Mouse (Mus musculus) lung, embryonic 16.5 days (tissue): ENCODE results near the gene H2-Q10. TPM values are rescaled to one million over a fixed set of nuclear protein-coding genes. Genes with fewer than 3 reads are reported as not detected.
"Not testable (repeated sequence)": the region's sequence is repeated elsewhere in the genome, so short reads cannot be mapped to it uniquely, and the experiment has no call there.

Experiments used
- ATAC-seq: fragments of 200-750 bp; cut with Nextera tagmentation; 2 replicates; pipeline ENCODE4 v1.8.0; 2017; ENCODE audit warnings: low read depth, mild to moderate bottlenecking, moderate library complexity
- H3K27ac ChIP-seq: fragments of 300-500 bp; sonication (generic); 2 replicates; pipeline ENCODE4 v1.5.1; 2014; ENCODE audit warnings: mild to moderate bottlenecking, control low read depth, low read length
- H3K27me3 ChIP-seq: fragments of 300-500 bp; sonication (generic); 2 replicates; pipeline ENCODE4 v1.6.1; 2014; ENCODE audit warnings: low read depth, low read length, mixed read lengths; ENCODE audit not compliant: control insufficient read depth, insufficient read depth
- H3K36me3 ChIP-seq: fragments of 300-500 bp; sonication (generic); 2 replicates; pipeline ENCODE4 v1.6.1; 2014; ENCODE audit warnings: low read length; ENCODE audit not compliant: control insufficient read depth, insufficient read depth
- H3K4me1 ChIP-seq: fragments of 300-500 bp; sonication (generic); replicated peaks from 2 replicates; pipeline ENCODE4 v1.6.1; 2014; ENCODE audit warnings: low read length, mixed read lengths; ENCODE audit not compliant: control insufficient read depth, insufficient read depth
- H3K4me2 ChIP-seq: fragments of 300-500 bp; sonication (generic); 2 replicates; pipeline ENCODE4 v1.6.1; 2014; ENCODE audit warnings: low read depth, low read length, control low read depth
- H3K4me3 ChIP-seq: fragments of 300-500 bp; sonication (generic); 2 replicates; pipeline ENCODE4 v1.5.1; 2014; ENCODE audit warnings: mild to moderate bottlenecking, low read length, control low read depth
- H3K9ac ChIP-seq: fragments of 300-500 bp; sonication (generic); 2 replicates; pipeline ENCODE4 v1.6.1; 2014; ENCODE audit warnings: low read length, control low read depth
- H3K9me3 ChIP-seq: fragments of 300-500 bp; sonication (generic); 2 replicates; pipeline ENCODE4 v1.6.1; 2016; ENCODE audit warnings: low read length; ENCODE audit not compliant: control insufficient read depth
- WGBS: fragments of 180-500 bp; shearing (Covaris S2); extraction: QIAGEN DNeasy Blood & Tissue Kit; methylation state at CpG from one replicate; pipeline ENCODE4 v1.1.7; 2014; 5-methylcytosine and 5-hydroxymethylcytosine counted together
- polyA plus RNA-seq: library from polyadenylated mRNA; unstranded; fragments of >200 nt; fragmentation: Nextera tagmentation; extraction: Ambion mirVana; gene quantifications from 2 replicates; pipeline ENCODE4 v1.2.1, GENCODE M21; 2015

Gene H2-Q10
- polyA plus RNA-seq, 1 experiment from 2014 or later: 1.3 TPM

GRCm38 (mm10) chr17:35428883-35429282 is 41.0 kb upstream of the H2-Q10 start:
- not testable (repeated sequence) for H3K9me3 ChIP-seq, H3K4me2 ChIP-seq, H3K36me3 ChIP-seq, H3K27ac ChIP-seq, H3K9ac ChIP-seq, H3K4me1 ChIP-seq, ATAC-seq, H3K4me3 ChIP-seq
- peaks cover 11% of the 10 kb centered on the region for H3K27me3 ChIP-seq
- WGBS: 83% methylated on average over 6 of the region's 6 CpGs

GRCm38 (mm10) chr17:35430671-35431070 is 39.2 kb upstream of the H2-Q10 start:
- not testable (repeated sequence) for H3K9me3 ChIP-seq, H3K4me2 ChIP-seq, H3K36me3 ChIP-seq, H3K4me3 ChIP-seq, ATAC-seq, H3K9ac ChIP-seq, H3K27me3 ChIP-seq, H3K4me1 ChIP-seq, H3K27ac ChIP-seq
- 85% methylated on average over 6 of the region's 6 CpGs for WGBS

- ATAC-seq, H3K4me2 ChIP-seq, H3K4me3 ChIP-seq, H3K27ac ChIP-seq, H3K36me3 ChIP-seq, H3K9me3 ChIP-seq, H3K4me1 ChIP-seq, H3K27me3 ChIP-seq, H3K9ac ChIP-seq: not testable (repeated sequence)
- 81% methylated on average over 2 of the region's 3 CpGs for WGBS
Observed at GRCm38 (mm10) chr17:35432167-35432566, 37.7 kb upstream of the H2-Q10 start.

- not testable (repeated sequence) for H3K4me3 ChIP-seq, H3K27me3 ChIP-seq, H3K9me3 ChIP-seq, H3K36me3 ChIP-seq, H3K9ac ChIP-seq, H3K4me2 ChIP-seq, ATAC-seq, H3K27ac ChIP-seq, H3K4me1 ChIP-seq
- 9% methylated on average over 8 of the region's 8 CpGs for WGBS
Observed at GRCm38 (mm10) chr17:35434836-35435235, 35.1 kb upstream of the H2-Q10 start.

- H3K4me1 ChIP-seq, H3K27me3 ChIP-seq, H3K4me3 ChIP-seq, ATAC-seq, H3K27ac ChIP-seq, H3K4me2 ChIP-seq, H3K9me3 ChIP-seq, H3K9ac ChIP-seq, H3K36me3 ChIP-seq: not testable (repeated sequence)
- WGBS: 70% methylated on average over 3 of the region's 3 CpGs
Observed at GRCm38 (mm10) chr17:35435577-35435976, 34.3 kb upstream of the H2-Q10 start.

GRCm38 (mm10) chr17:35437386-35437936 is 32.4 kb upstream of the H2-Q10 start:
- H3K9ac ChIP-seq, H3K4me1 ChIP-seq, ATAC-seq, H3K4me3 ChIP-seq, H3K9me3 ChIP-seq, H3K27ac ChIP-seq, H3K36me3 ChIP-seq, H3K4me2 ChIP-seq, H3K27me3 ChIP-seq: not testable (repeated sequence)
- 43% methylated on average over 1 of the region's 1 CpGs for WGBS

GRCm38 (mm10) chr17:35438395-35438794 is 31.5 kb upstream of the H2-Q10 start:
- not testable (repeated sequence) for H3K9me3 ChIP-seq, H3K9ac ChIP-seq, H3K4me1 ChIP-seq, H3K4me3 ChIP-seq, H3K27me3 ChIP-seq, H3K27ac ChIP-seq, ATAC-seq, H3K36me3 ChIP-seq, H3K4me2 ChIP-seq
- 80% methylated on average over 2 of the region's 3 CpGs for WGBS

GRCm38 (mm10) chr17:35438885-35439284 is 31.0 kb upstream of the H2-Q10 start, which contains the start of gene H2-Q7:
Gene H2-Q7, plus strand, starts transcription at chr17:35439155.
- ATAC-seq: peak; percentile 96
- peak within 1 kb of the TSS; percentile 78 for H3K4me2 ChIP-seq
- whole genome bisulfite sequencing: 3% methylated on average over 14 of the region's 18 CpGs
- H3K9me3 ChIP-seq, H3K4me1 ChIP-seq, H3K27me3 ChIP-seq, H3K27ac ChIP-seq, H3K36me3 ChIP-seq: not testable (repeated sequence)
- H3K4me3 ChIP-seq: peak within 1 kb of the TSS; percentile 50
- H3K9ac ChIP-seq: peak within 1 kb of the TSS; percentile 57

GRCm38 (mm10) chr17:35439295-35439747 is 30.6 kb upstream of the H2-Q10 start:
- H3K36me3 ChIP-seq, H3K9me3 ChIP-seq, H3K4me1 ChIP-seq, H3K27ac ChIP-seq, H3K27me3 ChIP-seq: not testable (repeated sequence)
- WGBS: 1% methylated on average over 37 of the region's 48 CpGs
- Histone ChIP-seq H3K9ac (peak overlapping the region; percentile 57), H3K4me2 (peak overlapping the region; percentile 78), H3K4me3 (peak overlapping the region; percentile 50)
- peak; percentile 47 for ATAC-seq
